Mouse (Mus musculus): Measurements from ENCODE around the gene Cdkal1. TPM values are rescaled to one million over a fixed set of nuclear protein-coding genes. Genes with fewer than 3 reads are reported as not detected.
A peak's percentile ranks its signal among the peaks of the same experiment; 100 is the strongest.

Gene Cdkal1
- polyA plus RNA-seq, 1 experiment = 5.1 TPM

GRCm38 (mm10) chr13:29169356-29169755 lies 686.1 kb downstream of the Cdkal1 start:
- no peaks in the 10 kb centered on the region for H3K27me3 ChIP-seq (ENCODE audit: control insufficient read depth, insufficient read depth, insufficient read length)
- H3K4me3 ChIP-seq (ENCODE audit: insufficient read depth, poor library complexity, severe bottlenecking) = no peak overlapping the region
- TF ChIP-seq MYOG (IDR thresholded peaks at IDR 0.05; ENCODE audit: control insufficient read depth, extremely low read depth, insufficient read length) = no peak
- TF ChIP-seq CEBPB (IDR thresholded peaks at IDR 0.05; ENCODE audit: low read depth) = no peak
- no peak for TF ChIP-seq CTCF (IDR thresholded peaks at IDR 0.05; ENCODE audit: control insufficient read depth, insufficient read depth, insufficient read length)
- no peak for TF ChIP-seq USF1 (IDR thresholded peaks at IDR 0.05; ENCODE audit: low read depth)
- TF ChIP-seq FOSL1 (IDR thresholded peaks at IDR 0.05; ENCODE audit: insufficient read depth, low read length, poor library complexity, severe bottlenecking) = no peak
- TF ChIP-seq MYOD1 (IDR thresholded peaks at IDR 0.05; ENCODE audit: control insufficient read depth, insufficient read length, low read depth) = no peak
- TF ChIP-seq MAX (IDR thresholded peaks at IDR 0.05) = no peak
- H3ac ChIP-seq (ENCODE audit: control insufficient read depth, insufficient read length, low read depth) = no peak overlapping the region
- H3K79me2 ChIP-seq (ENCODE audit: control insufficient read depth, insufficient read depth) = no peaks in the 10 kb centered on the region
- no peaks in the 10 kb centered on the region for H3K36me3 ChIP-seq (ENCODE audit: control insufficient read depth, insufficient read depth)
- no peaks in the 10 kb centered on the region for H3K79me3 ChIP-seq (ENCODE audit: low read depth)

- Histone ChIP-seq H3K36me3 (ENCODE audit: control insufficient read depth, insufficient read depth) (no peaks in the 10 kb centered on the region), H3K79me3 (ENCODE audit: low read depth) (no peaks in the 10 kb centered on the region), H3K4me3 (ENCODE audit: insufficient read depth, poor library complexity, severe bottlenecking) (no peak overlapping the region), H3K79me2 (ENCODE audit: control insufficient read depth, insufficient read depth) (no peaks in the 10 kb centered on the region), H3ac (ENCODE audit: control insufficient read depth, insufficient read length, low read depth) (no peak overlapping the region), H3K27me3 (ENCODE audit: control insufficient read depth, insufficient read depth, insufficient read length) (no peaks in the 10 kb centered on the region)
- no peak for TF ChIP-seq MAX (IDR thresholded peaks at IDR 0.05)
- peak; percentile 41 for TF ChIP-seq CEBPB (IDR thresholded peaks at IDR 0.05; ENCODE audit: low read depth)
Observed at GRCm38 (mm10) chr13:29164845-29165524, 690.5 kb downstream of the Cdkal1 start.

- no peak for TF ChIP-seq MAX (IDR thresholded peaks at IDR 0.05)
- TF ChIP-seq FOSL1 (IDR thresholded peaks at IDR 0.05; ENCODE audit: insufficient read depth, low read length, poor library complexity, severe bottlenecking) = no peak
- TF ChIP-seq CEBPB (IDR thresholded peaks at IDR 0.05; ENCODE audit: low read depth) = no peak
- no peak for TF ChIP-seq MYOD1 (IDR thresholded peaks at IDR 0.05; ENCODE audit: control insufficient read depth, insufficient read length, low read depth)
- no peak for TF ChIP-seq CTCF (IDR thresholded peaks at IDR 0.05; ENCODE audit: control insufficient read depth, insufficient read depth, insufficient read length)
- no peak for TF ChIP-seq USF1 (IDR thresholded peaks at IDR 0.05; ENCODE audit: low read depth)
- TF ChIP-seq MYOG (IDR thresholded peaks at IDR 0.05; ENCODE audit: control insufficient read depth, extremely low read depth, insufficient read length) = no peak
- Histone ChIP-seq H3ac (ENCODE audit: control insufficient read depth, insufficient read length, low read depth) (no peak overlapping the region), H3K36me3 (ENCODE audit: control insufficient read depth, insufficient read depth) (no peaks in the 10 kb centered on the region), H3K27me3 (ENCODE audit: control insufficient read depth, insufficient read depth, insufficient read length) (no peaks in the 10 kb centered on the region), H3K79me2 (ENCODE audit: control insufficient read depth, insufficient read depth) (no peaks in the 10 kb centered on the region), H3K4me3 (ENCODE audit: insufficient read depth, poor library complexity, severe bottlenecking) (no peak overlapping the region), H3K79me3 (ENCODE audit: low read depth) (no peaks in the 10 kb centered on the region)
Observed at GRCm38 (mm10) chr13:29162867-29163514, 692.5 kb downstream of the Cdkal1 start.

GRCm38 (mm10) chr13:29162444-29162843 lies 693.0 kb downstream of the Cdkal1 start:
- H3K79me2 ChIP-seq (ENCODE audit: control insufficient read depth, insufficient read depth) = no peaks in the 10 kb centered on the region

GRCm38 (mm10) chr13:29161436-29161835 lies 694.0 kb downstream of the Cdkal1 start:
- H3K27me3 ChIP-seq (ENCODE audit: control insufficient read depth, insufficient read depth, insufficient read length) = no peaks in the 10 kb centered on the region
- no peaks in the 10 kb centered on the region for H3K79me2 ChIP-seq (ENCODE audit: control insufficient read depth, insufficient read depth)
- no peaks in the 10 kb centered on the region for H3K79me3 ChIP-seq (ENCODE audit: low read depth)
- TF ChIP-seq MYOG (IDR thresholded peaks at IDR 0.05; ENCODE audit: control insufficient read depth, extremely low read depth, insufficient read length) (no peak), FOSL1 (IDR thresholded peaks at IDR 0.05; ENCODE audit: insufficient read depth, low read length, poor library complexity, severe bottlenecking) (no peak), MAX (IDR thresholded peaks at IDR 0.05) (no peak), MYOD1 (IDR thresholded peaks at IDR 0.05; ENCODE audit: control insufficient read depth, insufficient read length, low read depth) (no peak), CEBPB (IDR thresholded peaks at IDR 0.05; ENCODE audit: low read depth) (no peak), USF1 (IDR thresholded peaks at IDR 0.05; ENCODE audit: low read depth) (no peak), CTCF (IDR thresholded peaks at IDR 0.05; ENCODE audit: control insufficient read depth, insufficient read depth, insufficient read length) (no peak)
- no peaks in the 10 kb centered on the region for H3K36me3 ChIP-seq (ENCODE audit: control insufficient read depth, insufficient read depth)
- no peak overlapping the region for H3K4me3 ChIP-seq (ENCODE audit: insufficient read depth, poor library complexity, severe bottlenecking)
- H3ac ChIP-seq (ENCODE audit: control insufficient read depth, insufficient read length, low read depth) = no peak overlapping the region

More at GRCm38 (mm10) chr13:29162444-29162843, 693.0 kb downstream of the Cdkal1 start:
- Histone ChIP-seq H3K36me3 (ENCODE audit: control insufficient read depth, insufficient read depth) (no peaks in the 10 kb centered on the region), H3ac (ENCODE audit: control insufficient read depth, insufficient read length, low read depth) (no peak overlapping the region), H3K4me3 (ENCODE audit: insufficient read depth, poor library complexity, severe bottlenecking) (no peak overlapping the region), H3K27me3 (ENCODE audit: control insufficient read depth, insufficient read depth, insufficient read length) (no peaks in the 10 kb centered on the region), H3K79me3 (ENCODE audit: low read depth) (no peaks in the 10 kb centered on the region)
- TF ChIP-seq MYOD1 (IDR thresholded peaks at IDR 0.05; ENCODE audit: control insufficient read depth, insufficient read length, low read depth) = peak; percentile 55
- no peak for TF ChIP-seq MAX (IDR thresholded peaks at IDR 0.05)
- TF ChIP-seq FOSL1 (IDR thresholded peaks at IDR 0.05; ENCODE audit: insufficient read depth, low read length, poor library complexity, severe bottlenecking) = no peak
- TF ChIP-seq CEBPB (IDR thresholded peaks at IDR 0.05; ENCODE audit: low read depth) = no peak

- no peaks in the 10 kb centered on the region for H3K79me2 ChIP-seq (ENCODE audit: control insufficient read depth, insufficient read depth)
Observed at GRCm38 (mm10) chr13:29156703-29157102, 698.8 kb downstream of the Cdkal1 start.

More at GRCm38 (mm10) chr13:29156703-29157102, 698.8 kb downstream of the Cdkal1 start:
- Histone ChIP-seq H3K79me3 (ENCODE audit: low read depth) (no peaks in the 10 kb centered on the region), H3K27me3 (ENCODE audit: control insufficient read depth, insufficient read depth, insufficient read length) (no peaks in the 10 kb centered on the region), H3K36me3 (ENCODE audit: control insufficient read depth, insufficient read depth) (no peaks in the 10 kb centered on the region), H3ac (ENCODE audit: control insufficient read depth, insufficient read length, low read depth) (no peak overlapping the region), H3K4me3 (ENCODE audit: insufficient read depth, poor library complexity, severe bottlenecking) (no peak overlapping the region)
- TF ChIP-seq CEBPB (IDR thresholded peaks at IDR 0.05; ENCODE audit: low read depth) = no peak
- TF ChIP-seq MAX (IDR thresholded peaks at IDR 0.05) = no peak
- TF ChIP-seq FOSL1 (IDR thresholded peaks at IDR 0.05; ENCODE audit: insufficient read depth, low read length, poor library complexity, severe bottlenecking) = no peak
- no peak for TF ChIP-seq CTCF (IDR thresholded peaks at IDR 0.05; ENCODE audit: control insufficient read depth, insufficient read depth, insufficient read length)
- no peak for TF ChIP-seq USF1 (IDR thresholded peaks at IDR 0.05; ENCODE audit: low read depth)
- TF ChIP-seq MYOG (IDR thresholded peaks at IDR 0.05; ENCODE audit: control insufficient read depth, extremely low read depth, insufficient read length) = no peak
- no peak for TF ChIP-seq MYOD1 (IDR thresholded peaks at IDR 0.05; ENCODE audit: control insufficient read depth, insufficient read length, low read depth)
